Mouse (Mus musculus) heart, embryonic 10.5 days (tissue): ENCODE measurements around the gene Ccdc70. TPM values are rescaled to one million over a fixed set of nuclear protein-coding genes. Genes with fewer than 3 reads are reported as not detected.

Experiments
- DNase-seq: peaks from one replicate; pipeline ENCODE4 v3.0.0-alpha.2; 2017; ENCODE audit warnings: low spot score
- H3K27ac ChIP-seq: fragments of 300-500 bp; sonication (generic); 2 replicates; pipeline ENCODE4 v1.5.1; 2016; ENCODE audit warnings: mild to moderate bottlenecking
- H3K27me3 ChIP-seq: fragments of 300-500 bp; sonication (generic); 2 replicates; pipeline ENCODE4 v1.6.1; 2016; ENCODE audit warnings: mild to moderate bottlenecking; ENCODE audit not compliant: poor library complexity, insufficient read depth, severe bottlenecking
- H3K36me3 ChIP-seq: fragments of 300-500 bp; sonication (generic); 2 replicates; pipeline ENCODE4 v1.6.1; 2016; ENCODE audit warnings: mild to moderate bottlenecking, moderate library complexity
- H3K4me1 ChIP-seq: fragments of 300-500 bp; sonication (generic); 2 replicates; pipeline ENCODE4 v1.6.1; 2016; ENCODE audit warnings: mild to moderate bottlenecking
- H3K4me3 ChIP-seq: fragments of 300-500 bp; sonication (generic); 2 replicates; pipeline ENCODE4 v1.5.1; 2016; ENCODE audit warnings: mild to moderate bottlenecking, moderate library complexity
- H3K9me3 ChIP-seq: fragments of 300-500 bp; sonication (generic); 2 replicates; pipeline ENCODE4 v1.6.1; 2016; ENCODE audit warnings: mild to moderate bottlenecking, moderate library complexity
- WGBS: fragments of 180-500 bp; shearing (Covaris S2); methylation state at CpG from one replicate; pipeline ENCODE4 v1.1.7; 2016; 5-methylcytosine and 5-hydroxymethylcytosine counted together
- polyA plus RNA-seq: library from polyadenylated mRNA; unstranded; fragments of >200 nt; fragmentation: Nextera tagmentation; extraction: Ambion mirVana; gene quantifications from 2 replicates; pipeline ENCODE4 v1.2.1, GENCODE M21; 2016

The Ccdc70 gene
- polyA plus RNA-seq, 1 experiment from 2014 or later, result not detected

GRCm38 (mm10) chr8:21995181-21995580, 25.6 kb downstream of the Ccdc70 start:
- Histone ChIP-seq H3K36me3 (peaks cover 9% of the 10 kb centered on the region), H3K4me3 (no peak overlapping the region), H3K27ac (no peak overlapping the region), H3K9me3 (no peaks in the 10 kb centered on the region), H3K27me3 (no peaks in the 10 kb centered on the region), H3K4me1 (no peaks in the 10 kb centered on the region)
- 60% methylated on average over 3 of the region's 3 CpGs for WGBS
- no peak for DNase-seq

GRCm38 (mm10) chr8:22004750-22005522, 35.4 kb downstream of the Ccdc70 start:
- no peaks in the 10 kb centered on the region for H3K4me1 ChIP-seq
- WGBS, result 75% methylated on average over 14 of the region's 14 CpGs
- H3K27ac ChIP-seq, result no peak overlapping the region
- no peaks in the 10 kb centered on the region for H3K9me3 ChIP-seq
- no peaks in the 10 kb centered on the region for H3K27me3 ChIP-seq
- 0 out of 2 replicates have a peak, but pooled peaks cover 3% of the 10 kb centered on the region for H3K36me3 ChIP-seq
- DNase-seq, result no peak
- H3K4me3 ChIP-seq, result no peak overlapping the region

- H3K4me3 ChIP-seq, result no peak overlapping the region
- no peak overlapping the region for H3K27ac ChIP-seq
- no peaks in the 10 kb centered on the region for H3K9me3 ChIP-seq
- H3K27me3 ChIP-seq, result no peaks in the 10 kb centered on the region
- no peak for DNase-seq
- 0 out of 2 replicates have a peak, but pooled peaks cover 3% of the 10 kb centered on the region for H3K36me3 ChIP-seq
- WGBS, result 77% methylated on average over 6 of the region's 6 CpGs
- no peaks in the 10 kb centered on the region for H3K4me1 ChIP-seq
Measured at GRCm38 (mm10) chr8:22006423-22006822, 36.8 kb downstream of the Ccdc70 start.

GRCm38 (mm10) chr8:22009403-22009802, 39.8 kb downstream of the Ccdc70 start:
- H3K4me3 ChIP-seq, result no peak overlapping the region
- no peak overlapping the region for H3K27ac ChIP-seq
- DNase-seq, result no peak
- no peaks in the 10 kb centered on the region for H3K4me1 ChIP-seq
- 0 out of 2 replicates have a peak, but pooled peaks cover 6% of the 10 kb centered on the region for H3K36me3 ChIP-seq
- WGBS, result 49% methylated on average over 3 of the region's 3 CpGs
- no peaks in the 10 kb centered on the region for H3K27me3 ChIP-seq
- no peaks in the 10 kb centered on the region for H3K9me3 ChIP-seq

- Histone ChIP-seq H3K27ac (no peak overlapping the region), H3K36me3 (0 out of 2 replicates have a peak, but pooled peaks cover 6% of the 10 kb centered on the region), H3K4me1 (no peaks in the 10 kb centered on the region), H3K4me3 (no peak overlapping the region), H3K27me3 (no peaks in the 10 kb centered on the region), H3K9me3 (no peaks in the 10 kb centered on the region)
- WGBS, result 80% methylated on average over 24 of the region's 24 CpGs
- DNase-seq, result no peak
Measured at GRCm38 (mm10) chr8:22013034-22013707, 43.6 kb downstream of the Ccdc70 start.

GRCm38 (mm10) chr8:22017731-22018130, 48.2 kb downstream of the Ccdc70 start:
- H3K4me3 ChIP-seq, result no peak overlapping the region
- no peak for DNase-seq
- no peaks in the 10 kb centered on the region for H3K27me3 ChIP-seq
- no peaks in the 10 kb centered on the region for H3K4me1 ChIP-seq
- no peaks in the 10 kb centered on the region for H3K9me3 ChIP-seq
- 78% methylated on average over 7 of the region's 7 CpGs for WGBS
- H3K27ac ChIP-seq, result no peak overlapping the region
- H3K36me3 ChIP-seq, result 0 out of 2 replicates have a peak, but pooled peaks cover 3% of the 10 kb centered on the region

GRCm38 (mm10) chr8:22019498-22019897, 49.9 kb downstream of the Ccdc70 start:
- Histone ChIP-seq H3K36me3 (no peaks in the 10 kb centered on the region), H3K9me3 (no peaks in the 10 kb centered on the region), H3K4me3 (no peak overlapping the region), H3K27me3 (no peaks in the 10 kb centered on the region), H3K27ac (no peak overlapping the region), H3K4me1 (no peaks in the 10 kb centered on the region)
- 70% methylated on average over 5 of the region's 5 CpGs for WGBS
- no peak for DNase-seq

GRCm38 (mm10) chr8:22022244-22022643, 52.7 kb downstream of the Ccdc70 start:
- Histone ChIP-seq H3K4me1 (no peaks in the 10 kb centered on the region), H3K9me3 (no peaks in the 10 kb centered on the region), H3K36me3 (no peaks in the 10 kb centered on the region), H3K4me3 (no peak overlapping the region), H3K27me3 (no peaks in the 10 kb centered on the region), H3K27ac (no peak overlapping the region)
- 52% methylated on average over 7 of the region's 7 CpGs for WGBS
- no peak for DNase-seq

Other genes starting within 250 kb of the Ccdc70 start
- not detected in 2 replicates for gene Defa24, start 235.3 kb upstream of the Ccdc70 start, polyA plus RNA-seq
- not detected in 2 replicates for gene Defb50, start 146.2 kb upstream of the Ccdc70 start, polyA plus RNA-seq
- not detected in 2 replicates for gene Defb2, start 129.8 kb upstream of the Ccdc70 start, polyA plus RNA-seq
- not detected in 2 replicates for gene Defb10, start 110.9 kb upstream of the Ccdc70 start, polyA plus RNA-seq
- gene Defb9, start 84.4 kb upstream of the Ccdc70 start, polyA plus RNA-seq, result not detected in 2 replicates
- not detected in 2 replicates for gene Defb11, start 63.4 kb upstream of the Ccdc70 start, polyA plus RNA-seq
- gene Defb15, start 37.1 kb upstream of the Ccdc70 start, polyA plus RNA-seq, result not detected in 2 replicates
- not detected in 2 replicates for gene Defb35, start 31.4 kb upstream of the Ccdc70 start, polyA plus RNA-seq
- not detected in 2 replicates for gene Defb13, start 23.0 kb upstream of the Ccdc70 start, polyA plus RNA-seq
- not detected in 2 replicates for gene Fam90a1a, start 11.1 kb upstream of the Ccdc70 start, polyA plus RNA-seq
- gene Atp7b, start 90.5 kb downstream of the Ccdc70 start, polyA plus RNA-seq, result 3.4 and 3.8 TPM in 2 replicates
- gene Alg11, start 90.9 kb downstream of the Ccdc70 start, polyA plus RNA-seq, result 20.3 and 34.6 TPM in 2 replicates
- gene Nek5, start 155.3 kb downstream of the Ccdc70 start, polyA plus RNA-seq, result 0.09 TPM in 1 of 2 replicates, not detected in the other
- gene Nek3, start 196.7 kb downstream of the Ccdc70 start, polyA plus RNA-seq, result 5.4 and 6.1 TPM in 2 replicates
- 37.4 and 38.9 TPM in 2 replicates for gene Ckap2, start 216.0 kb downstream of the Ccdc70 start, polyA plus RNA-seq
- gene Vps36, start 223.0 kb downstream of the Ccdc70 start, polyA plus RNA-seq, result 26.6 and 31.5 TPM in 2 replicates